Mouse (Mus musculus): ENCODE data around the gene Efna5.

The Efna5 gene

GRCm38 (mm10) chr17:62853741-62854140, 27.4 kb downstream of the Efna5 start:
- DNase-seq (ENCODE audit: low spot score in 2 of 2) = no peak

- no peak for DNase-seq (ENCODE audit: low spot score in 2 of 2)
These were observed 28.1 kb downstream of the Efna5 start for GRCm38 (mm10) chr17:62852822-62853608.

DNA sequence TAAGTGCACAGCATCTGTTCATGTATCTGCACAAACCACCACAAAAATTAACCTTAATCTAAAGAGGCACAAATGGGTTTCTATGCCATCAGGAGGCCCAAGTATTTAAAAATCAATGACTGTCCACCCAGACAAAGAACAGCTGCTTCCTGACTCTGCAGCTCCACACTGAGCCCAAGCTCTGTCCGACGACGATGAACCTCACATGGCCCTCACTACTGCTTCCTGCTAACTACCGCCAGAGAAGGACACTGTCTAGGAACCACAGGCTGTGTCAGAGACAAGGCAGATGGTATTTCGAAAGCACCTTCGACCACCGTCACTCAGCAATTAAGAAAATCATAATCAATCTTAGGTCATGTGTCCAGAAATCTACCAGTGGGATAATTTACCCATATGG, 29.8 kb downstream of the Efna5 start:
- no peak for DNase-seq (ENCODE audit: low spot score in 2 of 2)

DNA sequence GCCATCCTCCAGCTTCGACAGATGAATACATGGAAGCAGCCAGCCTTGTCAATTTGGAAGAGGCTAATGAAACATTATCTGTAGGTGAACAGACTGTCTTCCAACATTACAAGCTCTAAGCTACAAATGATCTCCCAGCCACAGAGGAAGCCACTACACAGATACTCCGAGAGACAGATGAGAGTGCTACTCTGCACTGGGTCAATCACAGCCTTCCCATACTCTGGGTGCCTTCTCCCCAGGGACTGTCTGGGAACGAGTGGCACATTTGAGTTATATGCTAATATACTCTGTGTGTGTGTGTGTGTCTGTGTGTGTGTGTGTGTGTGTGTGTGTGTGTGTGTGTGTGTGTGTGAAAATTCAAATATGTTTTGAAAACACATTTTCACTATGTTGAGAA, 30.5 kb downstream of the Efna5 start:
- no peak for DNase-seq (ENCODE audit: low spot score in 2 of 2)

- no peak for DNase-seq (ENCODE audit: low spot score in 2 of 2)
These were observed 31.4 kb downstream of the Efna5 start for GRCm38 (mm10) chr17:62849676-62850075.

GRCm38 (mm10) chr17:62845656-62846055, 35.5 kb downstream of the Efna5 start:
- no peak for DNase-seq (ENCODE audit: low spot score in 2 of 2)

DNA sequence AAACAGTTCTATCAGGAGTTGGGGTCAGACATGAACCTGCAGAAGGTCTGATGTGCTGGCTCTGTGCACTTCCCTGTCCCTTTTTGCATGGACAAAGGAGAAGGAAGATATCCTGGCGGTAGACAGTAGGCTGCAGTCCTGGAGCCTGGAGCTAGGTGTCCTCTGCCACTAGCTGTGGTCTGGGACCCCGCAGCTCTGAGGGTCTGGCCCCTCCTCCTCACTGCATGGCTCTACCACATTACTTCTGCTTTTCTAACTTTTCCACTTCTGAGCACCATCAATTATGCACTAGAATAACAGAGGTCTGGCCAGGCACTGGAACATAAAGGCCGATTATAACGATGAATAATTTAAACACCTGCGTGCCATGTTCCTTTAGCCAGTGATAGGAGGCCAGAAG, 36.8 kb downstream of the Efna5 start:
- no peak for DNase-seq (ENCODE audit: low spot score in 2 of 2)

- no peak for DNase-seq (ENCODE audit: low spot score in 2 of 2)
These were observed 43.8 kb downstream of the Efna5 start for GRCm38 (mm10) chr17:62837336-62837735.

DNA sequence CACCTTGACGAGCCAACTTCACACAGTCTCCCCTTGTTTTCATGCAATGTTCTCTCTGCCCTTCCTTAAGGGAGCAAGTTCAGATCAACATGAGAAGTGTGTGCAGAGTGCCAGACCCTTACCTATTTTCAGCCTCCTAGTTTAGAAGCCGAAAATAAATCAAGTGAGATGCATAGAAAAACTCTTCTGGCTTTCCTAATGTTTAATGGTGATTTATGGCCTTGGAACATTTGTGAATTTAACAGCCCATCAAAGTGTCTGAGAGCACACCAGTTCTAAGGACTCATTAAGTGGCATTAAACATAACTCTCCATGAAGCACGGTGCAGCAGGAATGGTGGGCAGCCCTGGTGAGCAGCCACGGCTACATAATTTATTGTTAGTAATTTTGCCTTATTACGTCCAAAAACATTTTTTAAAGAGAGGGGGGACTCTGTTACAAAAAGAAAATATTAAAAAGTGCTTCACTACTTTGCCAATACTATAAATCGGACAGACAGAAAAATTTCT, 44.5 kb downstream of the Efna5 start:
- no peak for DNase-seq (ENCODE audit: low spot score in 2 of 2)

GRCm38 (mm10) chr17:62832550-62833127, 48.5 kb downstream of the Efna5 start:
- no peak for DNase-seq (ENCODE audit: low spot score in 2 of 2)

GRCm38 (mm10) chr17:62827549-62827948, 53.6 kb downstream of the Efna5 start:
- no peak for DNase-seq (ENCODE audit: low spot score in 2 of 2)

- DNase-seq (ENCODE audit: low spot score in 2 of 2) = no peak
These were observed 59.9 kb downstream of the Efna5 start for GRCm38 (mm10) chr17:62821219-62821618.

GRCm38 (mm10) chr17:62819931-62820330, 61.2 kb downstream of the Efna5 start:
- no peak for DNase-seq (ENCODE audit: low spot score in 2 of 2)

- DNase-seq (ENCODE audit: low spot score in 2 of 2) = peak; percentile 16 to 36
These were observed 62.3 kb downstream of the Efna5 start for GRCm38 (mm10) chr17:62818821-62819220.

DNA sequence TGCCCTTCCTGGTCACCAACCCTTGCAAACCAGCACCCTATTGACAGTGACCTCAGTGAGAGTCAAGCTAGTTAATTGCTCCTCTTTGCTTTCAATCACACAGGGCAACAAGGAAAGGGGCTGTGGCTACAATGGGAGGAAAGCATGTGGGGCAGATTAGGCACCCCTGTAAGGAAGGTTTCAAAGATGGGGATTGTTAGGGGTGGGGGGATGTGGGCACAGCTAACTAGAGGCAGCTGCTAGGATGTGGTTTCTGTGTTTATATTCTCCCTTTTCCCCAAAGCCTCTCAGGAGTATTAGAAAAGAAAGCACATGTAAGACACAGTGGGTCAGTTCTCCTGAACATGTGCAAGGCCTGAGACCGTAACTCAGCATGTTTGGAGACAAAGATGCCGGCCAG, 62.8 kb downstream of the Efna5 start:
- peak in 1 of 2 experiments; percentile 4 for DNase-seq (ENCODE audit: low spot score in 2 of 2)

DNA sequence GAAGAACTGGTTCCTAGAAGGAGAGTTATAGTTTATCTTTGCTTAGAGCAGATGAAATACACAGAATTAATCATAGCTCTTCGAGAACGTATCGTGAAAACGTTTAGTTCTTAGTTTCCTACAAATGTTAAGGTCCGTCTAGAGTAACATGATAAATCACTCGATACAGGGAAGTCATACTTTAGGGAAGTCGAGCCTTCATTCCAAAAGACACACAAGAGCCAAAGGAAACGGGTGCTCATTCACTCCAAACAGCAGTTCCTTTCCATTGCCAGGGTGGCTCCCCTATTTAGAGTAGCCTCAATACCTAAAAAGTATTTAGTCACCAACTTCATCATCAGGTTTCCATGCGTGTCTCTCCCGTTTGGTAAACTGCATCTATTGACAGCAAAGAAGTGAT, 64.2 kb downstream of the Efna5 start:
- no peak for DNase-seq (ENCODE audit: low spot score in 2 of 2)

DNA sequence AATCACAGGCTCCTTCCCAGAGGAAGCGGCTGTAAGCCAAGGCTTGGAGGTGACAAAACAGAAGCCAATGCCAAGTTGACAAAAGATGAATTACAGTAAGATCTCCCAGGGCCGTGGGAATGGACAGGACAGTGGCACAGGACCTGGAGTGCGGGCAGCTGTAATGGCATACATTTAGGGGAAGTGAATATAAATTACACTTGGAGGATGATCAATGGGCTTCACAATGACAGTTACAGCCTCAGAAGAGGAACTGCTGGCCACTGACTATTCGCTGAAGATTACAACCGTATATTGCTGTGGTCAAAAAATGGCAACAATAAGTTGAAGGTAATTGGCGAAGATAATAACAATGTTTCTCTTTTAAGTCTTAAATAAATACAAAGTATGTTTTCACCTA, 67.7 kb downstream of the Efna5 start:
- no peak for DNase-seq (ENCODE audit: low spot score in 2 of 2)

- no peak for DNase-seq (ENCODE audit: low spot score in 2 of 2)
These were observed 73.2 kb downstream of the Efna5 start for GRCm38 (mm10) chr17:62807891-62808290.

DNA sequence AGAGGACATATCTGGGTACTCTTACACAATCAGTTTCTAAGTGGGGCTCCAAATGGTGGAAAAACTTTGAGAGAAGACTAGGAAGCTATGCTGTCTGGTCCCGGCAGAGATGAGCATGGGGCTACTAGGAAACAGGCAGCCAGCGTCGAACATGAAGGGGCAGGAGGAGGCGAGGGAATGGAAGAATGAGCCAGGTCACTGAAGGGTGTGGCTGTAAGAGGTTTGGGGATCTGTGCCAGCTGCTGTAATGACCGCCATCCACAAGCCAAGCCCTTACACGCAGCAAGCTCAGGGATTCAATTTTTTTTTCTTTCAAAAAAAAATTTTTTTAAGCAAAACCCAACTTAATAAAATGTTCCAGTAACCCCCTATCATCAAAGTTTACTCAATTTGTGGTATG, 74.5 kb downstream of the Efna5 start:
- no peak for DNase-seq (ENCODE audit: low spot score in 2 of 2)

GRCm38 (mm10) chr17:62802748-62803147, 78.4 kb downstream of the Efna5 start:
- DNase-seq (ENCODE audit: low spot score in 2 of 2) = no peak

- DNase-seq (ENCODE audit: low spot score in 2 of 2) = no peak
These were observed 83.8 kb downstream of the Efna5 start for GRCm38 (mm10) chr17:62797272-62797671.

- DNase-seq (ENCODE audit: low spot score in 2 of 2) = no peak
These were observed 91.5 kb downstream of the Efna5 start for GRCm38 (mm10) chr17:62789291-62790290.

Data from thymus, postnatal 10 days (tissue).